Mouse (Mus musculus): ENCODE results near the gene Ift80. TPM values are rescaled to one million over a fixed set of nuclear protein-coding genes. Genes with fewer than 3 reads are reported as not detected.

Gene Ift80
- polyA plus RNA-seq, 1 experiment: 0.20 TPM

DNA sequence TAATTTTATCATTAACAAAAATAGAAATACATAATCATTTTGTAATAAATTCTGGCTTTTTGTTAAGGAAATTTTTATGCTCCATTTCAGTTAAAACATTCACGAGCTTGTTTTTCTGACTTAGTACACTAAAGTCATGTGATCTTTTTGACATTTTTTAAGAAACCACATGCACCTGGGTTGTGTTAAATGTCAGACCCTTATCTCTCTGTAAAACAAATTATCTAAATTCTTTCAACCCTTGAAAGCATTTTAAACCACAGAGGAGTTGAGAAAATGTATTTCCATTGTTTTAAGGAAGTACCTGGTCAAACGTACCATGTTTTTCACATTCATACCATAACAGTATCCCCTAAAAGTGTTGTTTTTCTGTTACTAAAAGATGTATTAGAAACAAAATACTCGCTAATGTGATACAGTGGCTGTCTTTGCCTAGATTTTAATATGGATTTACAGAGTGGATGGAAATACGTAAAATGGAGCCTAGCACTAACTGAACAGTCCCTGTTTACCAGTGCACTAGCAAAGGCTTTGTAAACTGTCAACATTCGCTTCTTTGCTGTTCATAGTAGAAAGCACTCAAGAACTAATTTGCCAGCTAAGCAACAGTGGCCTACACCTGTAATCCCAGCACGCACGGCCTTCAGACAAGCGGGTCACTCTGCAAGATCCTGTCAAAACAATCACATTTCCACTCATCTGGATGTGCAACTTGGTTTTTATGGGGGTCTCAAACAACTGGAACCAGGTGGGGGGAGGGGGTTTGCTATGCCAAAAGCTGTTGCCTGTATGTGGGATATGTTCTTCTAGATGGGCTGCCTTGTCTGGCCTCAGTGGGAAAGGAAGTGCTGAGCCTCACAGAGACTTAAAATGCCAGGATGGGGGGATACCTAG is 29.5 kb downstream of the Ift80 start:
- Histone ChIP-seq H3K4me1 (ENCODE audit: control insufficient read depth) (peaks cover 60% of the 10 kb centered on the region), H3K36me3 (ENCODE audit: control insufficient read depth) (peaks cover 79% of the 10 kb centered on the region), H3K9me3 (ENCODE audit: control insufficient read depth, low read length) (no peaks in the 10 kb centered on the region), H3K27me3 (ENCODE audit: control insufficient read depth) (no peaks in the 10 kb centered on the region), H3K4me3 (replicated peaks) (no peak overlapping the region)
- no peak for TF ChIP-seq TAL1 (IDR thresholded peaks at IDR 0.05; ENCODE audit: low read length)
- TF ChIP-seq GATA1 (IDR thresholded peaks at IDR 0.05; ENCODE audit: low read length): no peak

DNA sequence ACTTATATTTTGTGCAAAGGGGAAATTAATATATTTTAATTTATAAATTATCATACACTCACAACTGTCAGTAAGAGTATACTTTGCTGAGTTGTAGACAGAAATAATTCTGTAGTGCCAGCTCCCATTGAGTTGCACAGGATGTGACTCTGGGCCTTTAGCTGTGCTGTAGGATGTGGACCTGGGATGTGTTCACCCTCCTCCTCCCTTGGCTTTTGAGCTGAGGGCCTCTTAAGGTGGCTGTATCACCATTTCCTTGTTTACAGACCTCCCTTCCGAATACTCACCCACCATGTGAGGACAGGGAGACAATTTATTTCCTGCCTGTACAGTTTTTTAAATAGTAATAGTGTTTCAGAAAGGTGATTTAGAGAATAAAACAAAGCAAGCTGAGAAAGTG is 30.8 kb downstream of the Ift80 start:
- peaks cover 80% of the 10 kb centered on the region for H3K36me3 ChIP-seq (ENCODE audit: control insufficient read depth)
- H3K9me3 ChIP-seq (ENCODE audit: control insufficient read depth, low read length): no peaks in the 10 kb centered on the region
- peaks cover 48% of the 10 kb centered on the region for H3K4me1 ChIP-seq (ENCODE audit: control insufficient read depth)
- no peak overlapping the region for H3K4me3 ChIP-seq (replicated peaks)
- no peak for TF ChIP-seq GATA1 (IDR thresholded peaks at IDR 0.05; ENCODE audit: low read length)
- TF ChIP-seq TAL1 (IDR thresholded peaks at IDR 0.05; ENCODE audit: low read length): no peak
- H3K27me3 ChIP-seq (ENCODE audit: control insufficient read depth): no peaks in the 10 kb centered on the region

DNA sequence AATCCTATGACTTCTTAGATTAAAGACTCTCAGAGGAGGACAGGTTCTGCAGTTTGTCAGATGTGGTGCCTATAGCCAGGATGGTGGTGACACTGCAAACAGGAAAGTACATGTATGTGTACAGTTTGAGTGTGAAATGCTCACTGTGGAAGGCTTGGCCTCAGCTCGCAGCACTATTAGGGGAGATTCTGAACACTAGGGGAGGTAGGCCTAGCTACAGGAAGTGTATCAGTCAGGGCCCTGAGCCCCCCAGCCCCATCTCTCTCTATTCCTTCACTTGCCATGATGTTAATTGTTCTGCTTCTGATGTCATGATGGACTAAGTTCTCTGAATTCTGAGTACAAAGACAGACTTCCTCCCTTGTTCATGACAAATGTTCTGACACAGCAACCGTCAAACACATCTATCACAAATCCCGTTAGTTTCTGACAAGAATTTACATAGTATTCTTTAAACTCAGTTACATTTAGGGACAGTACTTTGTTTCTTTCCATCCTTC is 35.2 kb downstream of the Ift80 start:
- Histone ChIP-seq H3K4me3 (replicated peaks) (no peak overlapping the region), H3K36me3 (ENCODE audit: control insufficient read depth) (peaks cover 78% of the 10 kb centered on the region), H3K4me1 (ENCODE audit: control insufficient read depth) (peaks cover 10% of the 10 kb centered on the region), H3K9me3 (ENCODE audit: control insufficient read depth, low read length) (no peaks in the 10 kb centered on the region), H3K27me3 (ENCODE audit: control insufficient read depth) (no peaks in the 10 kb centered on the region)
- TF ChIP-seq GATA1 (IDR thresholded peaks at IDR 0.05; ENCODE audit: low read length): no peak
- TF ChIP-seq TAL1 (IDR thresholded peaks at IDR 0.05; ENCODE audit: low read length): no peak

DNA sequence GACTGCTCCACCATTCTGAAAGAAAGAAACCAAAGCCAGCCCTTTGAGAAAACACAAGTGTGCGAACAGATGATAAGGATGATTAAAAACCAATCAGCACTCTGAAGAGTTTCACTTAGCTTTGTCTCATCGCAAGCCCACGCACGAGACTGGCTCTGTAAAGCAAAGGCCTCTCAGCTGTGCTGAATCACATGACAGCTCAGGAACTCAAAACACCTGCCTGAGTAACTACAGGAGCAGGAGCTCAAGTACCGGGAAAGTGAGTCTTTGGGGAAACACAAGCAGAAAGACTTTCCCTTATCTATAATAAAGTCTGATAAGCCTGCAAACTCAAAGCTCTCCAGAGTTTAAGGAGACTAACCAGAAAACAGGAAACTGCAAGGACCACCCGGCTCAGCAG is 37.0 kb downstream of the Ift80 start:
- Histone ChIP-seq H3K36me3 (ENCODE audit: control insufficient read depth) (peaks cover 78% of the 10 kb centered on the region), H3K27me3 (ENCODE audit: control insufficient read depth) (no peaks in the 10 kb centered on the region), H3K4me1 (ENCODE audit: control insufficient read depth) (peaks cover 8% of the 10 kb centered on the region), H3K4me3 (replicated peaks) (no peak overlapping the region), H3K9me3 (ENCODE audit: control insufficient read depth, low read length) (no peaks in the 10 kb centered on the region)
- TF ChIP-seq TAL1 (IDR thresholded peaks at IDR 0.05; ENCODE audit: low read length) (no peak), GATA1 (IDR thresholded peaks at IDR 0.05; ENCODE audit: low read length) (no peak)

DNA sequence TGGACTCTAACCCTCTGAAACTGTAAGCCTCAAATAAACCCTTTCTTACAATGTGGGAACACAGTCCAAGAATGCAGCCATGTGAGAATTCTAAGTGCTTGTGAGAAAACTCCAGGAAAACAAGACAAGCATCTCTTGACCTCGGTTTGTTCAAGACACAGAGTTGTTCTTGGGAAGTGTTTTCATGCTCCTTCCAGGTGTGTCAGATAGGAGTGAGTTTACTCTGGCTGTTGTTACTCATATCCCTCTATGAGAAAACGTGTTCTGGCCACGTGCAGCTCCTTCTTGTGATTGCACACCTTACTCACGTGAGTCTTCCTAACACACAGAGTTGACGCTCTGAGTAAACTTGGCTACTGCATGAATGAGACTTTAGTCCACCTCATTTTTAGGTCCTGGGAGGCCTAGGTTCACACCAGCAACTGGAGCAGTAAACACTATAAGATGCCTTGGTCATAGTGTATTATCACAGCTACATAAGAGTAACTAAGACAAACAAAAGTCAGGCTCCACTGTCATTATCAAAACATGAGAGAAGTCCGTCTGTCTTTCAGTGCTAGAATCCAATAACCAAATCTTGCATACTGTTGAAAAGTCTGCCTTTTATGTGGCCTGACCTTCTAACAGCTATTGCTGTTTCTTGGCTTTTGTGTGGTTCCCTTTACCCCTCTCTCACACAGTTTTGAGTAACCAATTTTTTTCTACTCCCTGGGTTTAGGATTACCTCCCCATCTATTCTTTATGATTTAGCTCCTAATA is 37.7 kb downstream of the Ift80 start:
- Histone ChIP-seq H3K27me3 (ENCODE audit: control insufficient read depth) (no peaks in the 10 kb centered on the region), H3K4me3 (replicated peaks) (no peak overlapping the region), H3K4me1 (ENCODE audit: control insufficient read depth) (peaks cover 8% of the 10 kb centered on the region), H3K9me3 (ENCODE audit: control insufficient read depth, low read length) (no peaks in the 10 kb centered on the region), H3K36me3 (ENCODE audit: control insufficient read depth) (peaks cover 78% of the 10 kb centered on the region)
- no peak for TF ChIP-seq TAL1 (IDR thresholded peaks at IDR 0.05; ENCODE audit: low read length)
- TF ChIP-seq GATA1 (IDR thresholded peaks at IDR 0.05; ENCODE audit: low read length): no peak

DNA sequence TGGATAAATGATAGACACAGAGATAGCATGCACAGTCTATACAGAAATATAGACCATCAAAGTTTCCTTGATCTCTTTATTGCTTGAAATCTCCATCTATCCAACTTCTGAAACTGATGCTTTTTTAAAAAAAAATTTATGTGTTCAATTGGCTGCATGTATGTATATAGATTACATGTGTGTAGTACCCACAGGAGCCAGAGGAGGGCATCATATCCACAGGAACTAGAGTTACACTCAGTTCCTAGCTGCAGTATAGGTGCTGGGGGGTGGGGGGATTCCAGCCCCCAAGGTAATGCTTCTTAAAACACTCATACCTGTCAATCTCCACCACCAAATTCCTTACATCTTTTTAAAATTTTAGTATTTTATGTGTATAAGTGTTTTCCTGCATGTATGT is 39.7 kb downstream of the Ift80 start:
- Histone ChIP-seq H3K36me3 (ENCODE audit: control insufficient read depth) (peaks cover 81% of the 10 kb centered on the region), H3K4me3 (replicated peaks) (no peak overlapping the region), H3K9me3 (ENCODE audit: control insufficient read depth, low read length) (no peaks in the 10 kb centered on the region), H3K4me1 (ENCODE audit: control insufficient read depth) (peaks cover 4% of the 10 kb centered on the region), H3K27me3 (ENCODE audit: control insufficient read depth) (no peaks in the 10 kb centered on the region)
- TF ChIP-seq TAL1 (IDR thresholded peaks at IDR 0.05; ENCODE audit: low read length) (no peak), GATA1 (IDR thresholded peaks at IDR 0.05; ENCODE audit: low read length) (no peak)

DNA sequence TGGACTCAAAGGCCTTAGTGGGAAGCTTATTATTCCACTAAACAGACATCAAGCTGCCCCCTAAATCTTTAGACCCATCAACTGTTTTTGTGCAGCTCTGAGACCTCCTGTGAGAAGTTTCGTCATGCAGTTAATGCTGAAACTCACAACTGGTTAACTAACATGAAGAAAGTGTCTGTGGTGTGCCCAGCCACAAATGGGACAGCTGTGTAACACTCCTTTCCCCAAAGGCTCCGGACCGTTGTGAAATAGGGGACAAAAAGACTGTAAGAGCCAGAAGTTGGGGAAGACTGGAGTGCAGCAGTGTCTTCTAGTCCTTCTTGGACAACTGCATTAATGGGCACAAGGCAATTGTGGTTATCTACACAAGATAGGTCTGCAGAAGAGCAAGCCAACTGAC is 47.0 kb downstream of the Ift80 start:
- Histone ChIP-seq H3K4me3 (replicated peaks) (no peak overlapping the region), H3K36me3 (ENCODE audit: control insufficient read depth) (peaks cover 67% of the 10 kb centered on the region), H3K27me3 (ENCODE audit: control insufficient read depth) (no peaks in the 10 kb centered on the region), H3K9me3 (ENCODE audit: control insufficient read depth, low read length) (no peaks in the 10 kb centered on the region), H3K4me1 (ENCODE audit: control insufficient read depth) (no peaks in the 10 kb centered on the region)
- TF ChIP-seq TAL1 (IDR thresholded peaks at IDR 0.05; ENCODE audit: low read length) (no peak), GATA1 (IDR thresholded peaks at IDR 0.05; ENCODE audit: low read length) (no peak)

DNA sequence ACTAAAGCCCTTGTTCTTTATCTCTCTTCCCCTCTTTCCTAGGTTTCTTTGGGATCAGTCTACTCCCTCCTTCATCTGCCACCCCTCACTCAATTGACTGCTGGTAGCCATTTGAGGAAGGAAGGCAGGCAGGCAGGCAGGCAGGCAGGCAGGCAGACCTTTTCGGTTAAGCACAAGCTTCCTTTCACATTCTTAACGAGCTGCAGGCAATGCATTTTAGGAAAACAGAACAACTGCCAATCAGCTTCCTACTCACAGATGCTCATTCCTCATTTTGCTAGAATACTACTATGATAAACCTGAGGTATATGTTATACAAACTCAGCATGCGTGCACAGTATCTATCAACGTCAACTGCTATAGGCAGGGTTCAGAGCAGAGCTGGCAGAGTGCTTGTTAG is 47.9 kb downstream of the Ift80 start:
- TF ChIP-seq GATA1 (IDR thresholded peaks at IDR 0.05; ENCODE audit: low read length): no peak
- no peak for TF ChIP-seq TAL1 (IDR thresholded peaks at IDR 0.05; ENCODE audit: low read length)
- H3K27me3 ChIP-seq (ENCODE audit: control insufficient read depth): no peaks in the 10 kb centered on the region
- H3K9me3 ChIP-seq (ENCODE audit: control insufficient read depth, low read length): no peaks in the 10 kb centered on the region
- no peaks in the 10 kb centered on the region for H3K4me1 ChIP-seq (ENCODE audit: control insufficient read depth)
- H3K36me3 ChIP-seq (ENCODE audit: control insufficient read depth): peaks cover 57% of the 10 kb centered on the region
- no peak overlapping the region for H3K4me3 ChIP-seq (replicated peaks)

DNA sequence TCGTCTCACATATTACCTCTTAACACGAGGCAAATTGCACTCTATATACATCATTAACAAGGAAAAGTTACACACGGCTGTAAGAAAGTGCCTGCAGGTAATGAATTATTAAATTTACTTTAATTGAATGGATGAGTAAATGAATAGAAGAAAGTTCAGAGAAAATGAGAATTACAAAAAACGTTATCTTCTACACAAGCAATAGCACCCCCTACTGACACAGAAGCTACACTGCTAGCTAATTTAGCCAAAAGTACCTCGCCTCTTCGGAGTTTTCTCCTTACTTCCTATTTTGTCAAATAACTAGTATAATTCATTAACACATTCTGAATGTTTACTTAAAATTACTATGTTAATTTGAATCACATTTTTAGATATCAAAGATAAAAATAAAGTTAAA is 49.9 kb downstream of the Ift80 start:
- H3K9me3 ChIP-seq (ENCODE audit: control insufficient read depth, low read length): no peaks in the 10 kb centered on the region
- no peaks in the 10 kb centered on the region for H3K27me3 ChIP-seq (ENCODE audit: control insufficient read depth)
- no peak for TF ChIP-seq TAL1 (IDR thresholded peaks at IDR 0.05; ENCODE audit: low read length)
- TF ChIP-seq GATA1 (IDR thresholded peaks at IDR 0.05; ENCODE audit: low read length): no peak
- H3K4me1 ChIP-seq (ENCODE audit: control insufficient read depth): no peaks in the 10 kb centered on the region
- no peak overlapping the region for H3K4me3 ChIP-seq (replicated peaks)
- H3K36me3 ChIP-seq (ENCODE audit: control insufficient read depth): peaks cover 56% of the 10 kb centered on the region

All from erythroblast, embryonic 14.5 days (primary cell).